Mouse (Mus musculus): Measurements from ENCODE around the gene Gm13040. TPM values are rescaled to one million over a fixed set of nuclear protein-coding genes. Genes with fewer than 3 reads are reported as not detected.

The Gm13040 gene
- not detected for polyA plus RNA-seq (2017; shearing (Covaris generic))

GRCm38 (mm10) chr4:143535654-143536053 lies at the start of gene Gm13040:
Gm13040 (plus strand) TSS chr4:143535954.

GRCm38 (mm10) chr4:143511043-143511442 lies 24.7 kb upstream of the Gm13040 start, which contains the start of gene Gm13043:
Gm13043 (plus strand) TSS chr4:143511343.

GRCm38 (mm10) chr4:143551400-143551799 lies 15.6 kb downstream of the Gm13040 start, which contains the start of the genes BC080695 and Gm13057:
BC080695 (plus strand) TSS chr4:143551700.
Gm13057 (plus strand) TSS chr4:143551709.

Other genes with a start within 250 kb of the Gm13040 start
- gene Pdpn, start 236.4 kb upstream of the Gm13040 start, polyA plus RNA-seq (2017; shearing (Covaris generic)): not detected
- gene Lrrc38, start 186.2 kb upstream of the Gm13040 start, polyA plus RNA-seq (2017; shearing (Covaris generic)): not detected
- gene Pramel1, start 141.5 kb upstream of the Gm13040 start, polyA plus RNA-seq (2017; shearing (Covaris generic)): not detected
- 47.5 TPM for gene Pramef8, start 123.5 kb upstream of the Gm13040 start, polyA plus RNA-seq (2017; shearing (Covaris generic))
- not detected for gene Oog4, start 85.6 kb upstream of the Gm13040 start, polyA plus RNA-seq (2017; shearing (Covaris generic))
- gene Gm13043, start 24.6 kb upstream of the Gm13040 start, polyA plus RNA-seq (2017; shearing (Covaris generic)): not detected
- not detected for gene BC080695, start 15.7 kb downstream of the Gm13040 start, polyA plus RNA-seq (2017; shearing (Covaris generic))
- gene Gm13057, start 15.8 kb downstream of the Gm13040 start, polyA plus RNA-seq (2017; shearing (Covaris generic)): not detected
- not detected for gene Gm13083, start 79.0 kb downstream of the Gm13040 start, polyA plus RNA-seq (2017; shearing (Covaris generic))
- not detected for gene Gm13088, start 121.3 kb downstream of the Gm13040 start, polyA plus RNA-seq (2017; shearing (Covaris generic))
- not detected for gene Gm13089, start 166.8 kb downstream of the Gm13040 start, polyA plus RNA-seq (2017; shearing (Covaris generic))
- gene Gm13078, start 183.5 kb downstream of the Gm13040 start, polyA plus RNA-seq (2017; shearing (Covaris generic)): not detected

Data from CD4-positive, CD25-positive, alpha-beta regulatory T cell, adult 9 weeks (primary cell).